Mouse (Mus musculus) heart, adult 2 months (tissue): Measurements from ENCODE around the gene Pcsk5.

Source experiments
- CTCF ChIP-seq: fragments of 200-600 bp; IDR thresholded peaks from 2 replicates; pipeline ENCODE4 v1.8.1; 2022; ENCODE audit warnings: antibody characterized with exemption, mild to moderate bottlenecking, moderate library complexity
- EP300 ChIP-seq: fragments of 200-500 bp; IDR thresholded peaks from 2 replicates; pipeline ENCODE4 v1.6.1; 2011; ENCODE audit warnings: low read depth, low read length, control low read depth; ENCODE audit not compliant: insufficient read depth

DNA sequence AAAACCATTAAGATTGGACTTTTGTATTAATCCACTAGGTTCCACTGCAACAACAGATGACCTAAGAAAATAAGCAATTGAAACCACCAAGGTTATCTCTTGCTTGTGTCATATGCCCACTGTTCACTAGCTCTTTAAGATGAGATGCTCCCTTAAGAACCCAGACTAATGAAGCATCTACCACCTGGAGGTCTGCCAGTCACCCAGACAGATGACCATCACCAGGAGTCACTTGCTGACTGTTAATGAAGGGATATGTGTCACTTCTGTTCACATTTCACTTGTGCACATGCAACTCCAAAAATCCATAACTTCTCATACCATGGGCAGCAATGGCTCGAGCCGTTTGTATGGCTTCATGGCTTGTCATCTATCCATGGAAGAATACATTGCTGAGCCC is 17.4 kb downstream of the Pcsk5 start:
- no peak for TF ChIP-seq CTCF
- no peak for TF ChIP-seq EP300
